Mouse (Mus musculus) Patski (cell line): Measurements from ENCODE around the gene Zfp462. TPM values are rescaled to one million over a fixed set of nuclear protein-coding genes. Genes with fewer than 3 reads are reported as not detected.
A peak's percentile ranks its signal among the peaks of the same experiment; 100 is the strongest.
"Not testable (repeated sequence)": the region's sequence is repeated elsewhere in the genome, so short reads cannot be mapped to it uniquely, and the experiment has no call there.

Experiments used
- ATAC-seq: fragments of 100-300 bp; one replicate; pipeline ENCODE4 v1.8.0; 2021
- CTCF ChIA-PET: fragments of 350-600 bp; sonication (Branson Sonifier 250); formaldehyde crosslinking; loops from one replicate; lab custom pipeline; 2022; ENCODE audit warnings: inconsistent platforms; lab: Charles Lee
- POLR2A ChIA-PET: fragments of 350-600 bp; sonication (Branson Sonifier 250); formaldehyde crosslinking; loops from one replicate; lab custom pipeline; 2022; ENCODE audit warnings: antibody characterized with exemption, inconsistent platforms; lab: Charles Lee
- DNase-seq: peaks from one replicate; pipeline ENCODE4 v3.0.0-alpha.2; 2011; ENCODE audit warnings: low read depth, low spot score
- H3K27me3 ChIP-seq: fragments of 371-371 bp; one replicate; pipeline ENCODE4 v1.5.1; 2021
- CTCF ChIP-seq: fragments of 100-300 bp; IDR thresholded peaks from one replicate; pipeline ENCODE4 v1.5.1; 2021
- in situ Hi-C: fragments of 300-500 bp; cut with MboI; formaldehyde crosslinking; loops from 3 replicates; pipeline ENCODE4 v1.11.1; 2018; ENCODE audit warnings: low pct_unique_long_range_greater_than_20kb, mixed read lengths
- polyA plus RNA-seq: library from polyadenylated mRNA; unstranded; gene quantifications from one replicate; pipeline ENCODE4 v1.2.3, GENCODE M21; 2021

Gene Zfp462
- polyA plus RNA-seq, 1 experiment from 2014 or later = 22.6 TPM

DNA sequence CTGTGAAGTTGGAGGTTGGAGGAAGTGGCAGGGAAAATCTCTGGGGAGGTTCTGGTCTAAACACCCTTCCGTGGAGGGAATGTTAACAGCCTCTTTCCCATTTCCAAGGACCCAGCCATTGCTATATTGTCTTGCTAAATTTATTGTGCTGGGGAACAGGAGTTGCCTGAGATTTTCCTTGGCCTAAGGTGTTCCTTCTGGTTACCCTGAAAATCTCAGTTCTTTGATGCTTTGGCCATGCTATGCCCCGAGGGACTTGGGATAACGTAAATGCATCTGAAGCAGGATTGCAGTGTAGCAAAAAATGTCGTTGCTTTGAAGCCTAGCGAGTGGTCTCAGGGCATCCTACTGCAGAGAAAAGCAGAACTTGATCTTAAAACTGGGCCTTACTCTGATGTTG lies 47.1 kb downstream of the Zfp462 start:
- in situ Hi-C loops = no loop called here
- DNase-seq (no peak), ATAC-seq (no peak)
- ChIA-PET POLR2A (no interaction called here), CTCF (no interaction called here)
- TF ChIP-seq CTCF = no peak
- H3K27me3 ChIP-seq = no peaks in the 10 kb centered on the region

DNA sequence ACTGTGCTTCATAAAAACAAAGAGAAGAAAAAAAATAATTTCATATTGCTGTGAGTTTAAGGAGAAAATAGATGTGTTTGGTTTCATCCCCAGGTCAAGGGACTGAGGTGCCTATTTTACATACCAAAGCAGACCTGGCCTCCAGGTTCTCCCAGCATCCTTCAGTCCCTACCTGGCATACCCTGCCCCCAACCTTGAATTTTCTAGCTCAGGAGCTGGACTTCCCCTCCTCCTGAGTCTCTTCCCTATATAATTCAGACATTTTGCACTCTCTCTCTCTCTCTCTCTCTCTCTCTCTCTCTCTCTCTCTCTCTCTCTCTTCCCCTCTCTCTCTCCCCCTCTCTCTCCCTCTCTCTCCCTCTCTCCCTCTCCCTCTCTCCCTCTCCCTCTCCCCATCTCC lies 48.2 kb downstream of the Zfp462 start:
- in situ Hi-C loops, ATAC-seq, CTCF ChIA-PET, DNase-seq, POLR2A ChIA-PET, H3K27me3 ChIP-seq: not testable (repeated sequence)

DNA sequence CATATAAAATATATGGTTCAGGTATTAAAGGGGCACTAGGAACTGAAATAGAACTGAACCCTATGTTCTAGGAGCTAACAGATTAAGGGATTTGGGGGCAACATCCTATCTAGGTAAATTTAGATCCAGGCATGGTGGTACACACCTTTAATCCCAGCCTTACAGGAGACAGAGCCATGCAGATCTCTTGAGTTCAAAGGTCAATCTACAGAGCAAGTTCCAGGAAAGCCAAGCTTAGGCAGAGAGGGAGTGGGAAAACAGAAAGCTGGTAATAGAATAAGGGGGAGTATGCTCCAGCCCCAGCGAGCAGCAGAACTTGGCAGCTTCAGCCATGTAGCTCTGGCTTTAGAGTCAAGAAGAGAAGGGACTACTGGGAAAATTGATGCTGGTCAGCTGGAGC lies 50.4 kb downstream of the Zfp462 start:
- TF ChIP-seq CTCF = no peak
- no peak for ATAC-seq
- ChIA-PET CTCF (interaction anchor here (1.2 kb wide), 1 partner anchor 8 kb away, joined by 3 read pairs; no protein-coding TSS in a partner anchor), POLR2A (no interaction called here)
- DNase-seq = no peak
- no peaks in the 10 kb centered on the region for H3K27me3 ChIP-seq
- in situ Hi-C loops = no loop called here

DNA sequence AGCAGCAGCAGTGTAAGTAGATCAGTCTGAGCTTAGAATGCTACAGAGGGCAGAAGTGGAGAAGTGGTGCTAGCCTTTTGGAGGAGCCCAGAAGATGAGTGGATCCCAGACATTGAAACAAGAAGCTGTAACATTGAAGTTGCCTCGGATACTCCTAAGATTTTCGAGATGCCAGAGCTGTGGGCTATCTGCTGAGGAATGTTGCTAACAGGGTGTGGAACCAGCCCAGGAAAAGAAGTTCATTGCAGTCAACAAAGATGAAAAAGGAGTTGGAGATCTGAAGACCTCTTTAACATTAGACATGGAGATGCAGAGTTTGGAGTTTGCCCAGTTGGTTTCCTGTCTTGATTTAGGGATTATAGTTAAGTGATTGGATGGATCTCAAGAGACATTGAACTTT lies 51.2 kb downstream of the Zfp462 start:
- in situ Hi-C loops = no loop called here
- no peak for ATAC-seq

DNA sequence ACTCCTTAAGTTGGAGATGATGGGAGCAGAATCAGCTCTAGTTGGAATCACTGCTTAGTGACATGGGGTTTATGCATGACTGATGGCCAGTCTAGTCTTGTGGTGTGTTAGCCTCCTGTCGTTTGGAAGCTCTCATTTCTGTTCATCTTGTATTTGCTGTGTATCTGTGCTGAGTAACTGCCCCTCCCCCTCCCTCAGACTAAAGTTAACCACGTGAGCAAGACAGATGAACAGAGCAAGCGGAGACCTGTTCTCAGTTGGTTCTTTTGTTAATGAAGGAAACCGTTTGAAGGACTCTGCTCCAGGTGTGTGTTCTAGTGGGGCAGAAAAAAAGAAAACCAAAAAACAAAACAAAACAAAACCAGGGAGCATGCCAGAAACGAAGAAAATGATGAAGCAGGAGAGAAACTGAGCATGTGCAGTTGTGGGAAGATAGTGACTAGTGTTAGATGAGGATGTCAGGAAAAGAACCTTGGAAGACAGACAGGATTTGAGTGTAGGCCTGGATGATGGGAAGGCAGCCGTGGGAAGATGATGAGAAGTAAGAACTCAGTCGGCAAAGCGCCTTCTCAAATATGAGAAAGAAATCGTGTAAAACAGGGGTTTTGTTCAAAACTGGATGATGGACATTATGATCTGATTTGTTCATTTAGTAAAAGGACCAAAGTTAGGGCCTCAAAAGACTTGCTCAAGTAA lies 53.4 kb downstream of the Zfp462 start:
- CTCF ChIA-PET = no interaction called here
- DNase-seq (no peak), ATAC-seq (no peak)
- POLR2A ChIA-PET = no interaction called here
- in situ Hi-C loops = no loop called here
- no peak for TF ChIP-seq CTCF
- H3K27me3 ChIP-seq = no peaks in the 10 kb centered on the region

More for the DNA sequence above, 51.2 kb downstream of the Zfp462 start:
- CTCF ChIA-PET = interaction anchor here (1.2 kb wide), 1 partner anchor 9 kb away, joined by 3 read pairs; no protein-coding TSS in a partner anchor
- no peaks in the 10 kb centered on the region for H3K27me3 ChIP-seq
- POLR2A ChIA-PET = no interaction called here
- TF ChIP-seq CTCF = no peak
- DNase-seq = no peak

DNA sequence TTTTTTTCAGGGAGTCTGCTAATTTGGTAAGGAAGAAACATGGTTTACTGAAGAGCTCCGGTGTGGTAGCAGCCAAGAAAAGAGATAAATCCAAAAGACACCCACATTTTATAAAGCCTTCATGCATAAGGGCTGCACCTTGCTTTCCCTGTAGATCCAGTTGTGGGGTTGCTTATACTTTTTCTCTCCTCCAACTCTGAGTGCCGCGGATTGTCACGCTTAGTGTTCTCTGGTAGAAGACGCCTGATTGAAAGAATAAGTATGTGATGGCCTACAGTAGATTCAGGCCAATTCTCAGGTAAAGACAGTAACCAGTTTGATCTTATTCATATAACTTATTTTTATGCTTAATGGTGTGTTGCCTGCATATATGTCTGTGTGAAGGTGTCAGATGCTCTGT lies 54.7 kb downstream of the Zfp462 start:
- ChIA-PET CTCF (no interaction called here), POLR2A (interaction anchor here (0.7 to 1.4 kb wide), 3 partner anchors 21 to 693 kb away, joined by 3 to 5 read pairs (median 3); no protein-coding TSS in a partner anchor)
- DNase-seq (no peak), ATAC-seq (no peak)
- TF ChIP-seq CTCF = no peak
- no peaks in the 10 kb centered on the region for H3K27me3 ChIP-seq
- in situ Hi-C loops = no loop called here

DNA sequence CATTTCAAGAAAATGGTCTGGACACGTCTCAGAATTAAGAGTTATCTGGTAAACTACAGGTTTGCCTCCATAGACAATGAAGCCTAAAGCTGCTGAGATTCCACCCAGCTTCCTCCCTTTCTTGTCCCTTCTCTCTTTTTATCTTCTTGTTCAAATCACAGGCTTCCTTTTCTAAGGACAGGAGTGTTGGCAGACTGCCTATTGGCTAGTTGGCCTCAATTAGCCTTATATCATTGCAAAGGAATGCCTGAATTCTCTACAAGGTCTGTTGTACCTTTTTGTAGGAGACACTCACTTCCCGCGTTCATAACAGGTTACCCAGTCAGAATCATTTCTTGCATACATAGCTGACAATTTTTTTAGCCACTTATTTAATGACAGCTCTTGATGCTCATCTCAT lies 56.5 kb downstream of the Zfp462 start:
- H3K27me3 ChIP-seq = no peaks in the 10 kb centered on the region
- DNase-seq (no peak), ATAC-seq (peak; percentile 49)
- ChIA-PET POLR2A (interaction anchor here (0.9 kb wide), 1 partner anchor 53 kb away, joined by 3 read pairs; no protein-coding TSS in a partner anchor), CTCF (no interaction called here)
- TF ChIP-seq CTCF = no peak
- in situ Hi-C loops = no loop called here

DNA sequence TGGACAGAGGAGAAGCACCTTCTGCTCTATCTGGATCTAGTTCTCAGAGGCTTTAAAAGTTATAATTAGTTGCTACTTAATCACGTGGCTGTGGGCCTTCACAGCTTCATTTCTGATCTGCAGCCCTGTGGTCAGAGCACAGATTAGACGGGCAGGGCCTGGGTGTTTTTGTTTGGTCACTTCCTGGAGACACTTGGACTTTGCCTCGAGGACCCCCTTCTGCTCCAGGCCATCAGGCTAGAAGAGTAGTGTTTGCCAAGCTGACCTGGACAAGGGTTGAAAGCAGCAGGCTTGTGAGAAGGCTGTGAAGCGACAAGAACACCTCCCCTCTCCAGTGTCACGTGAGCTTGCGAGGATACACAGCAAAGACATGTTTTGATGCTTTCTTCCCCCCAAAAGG lies 58.3 kb downstream of the Zfp462 start:
- POLR2A ChIA-PET = interaction anchor here (1.4 kb wide), 1 partner anchor 54 kb away, joined by 3 read pairs; no protein-coding TSS in a partner anchor
- in situ Hi-C loops = no loop called here
- no peaks in the 10 kb centered on the region for H3K27me3 ChIP-seq
- no peak for TF ChIP-seq CTCF
- no peak for DNase-seq
- no peak for ATAC-seq
- CTCF ChIA-PET = no interaction called here

DNA sequence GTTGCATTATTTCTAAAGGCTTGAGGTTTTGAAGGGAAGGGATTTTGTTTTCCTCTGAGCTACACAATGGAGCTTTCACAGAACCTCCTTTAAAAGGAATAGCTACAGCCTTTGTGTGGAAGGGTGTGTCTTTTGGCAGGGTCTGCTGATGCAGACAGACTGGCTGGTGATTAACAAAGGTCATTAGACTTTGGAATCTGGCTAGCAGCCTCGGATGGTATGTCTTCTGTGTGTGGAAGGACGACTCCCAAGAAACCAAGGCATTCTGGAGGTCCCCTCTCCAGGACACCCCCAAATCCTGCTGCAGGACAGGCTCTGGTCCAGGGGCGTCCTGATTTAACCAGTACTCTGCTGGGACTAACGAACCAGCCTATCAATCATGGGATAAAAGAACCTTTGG lies 60.2 kb downstream of the Zfp462 start:
- ATAC-seq (no peak), DNase-seq (no peak)
- TF ChIP-seq CTCF = no peak
- POLR2A ChIA-PET = interaction anchor here (0.5 to 1.3 kb wide), 4 partner anchors 18 to 71 kb away, joined by 3 to 7 read pairs (median 4); no protein-coding TSS in a partner anchor
- CTCF ChIA-PET = interaction anchor here (0.5 to 1.3 kb wide), 3 partner anchors 8 to 18 kb away, joined by 3 to 4 read pairs (median 3); no protein-coding TSS in a partner anchor
- in situ Hi-C loops = no loop called here
- H3K27me3 ChIP-seq = no peaks in the 10 kb centered on the region

DNA sequence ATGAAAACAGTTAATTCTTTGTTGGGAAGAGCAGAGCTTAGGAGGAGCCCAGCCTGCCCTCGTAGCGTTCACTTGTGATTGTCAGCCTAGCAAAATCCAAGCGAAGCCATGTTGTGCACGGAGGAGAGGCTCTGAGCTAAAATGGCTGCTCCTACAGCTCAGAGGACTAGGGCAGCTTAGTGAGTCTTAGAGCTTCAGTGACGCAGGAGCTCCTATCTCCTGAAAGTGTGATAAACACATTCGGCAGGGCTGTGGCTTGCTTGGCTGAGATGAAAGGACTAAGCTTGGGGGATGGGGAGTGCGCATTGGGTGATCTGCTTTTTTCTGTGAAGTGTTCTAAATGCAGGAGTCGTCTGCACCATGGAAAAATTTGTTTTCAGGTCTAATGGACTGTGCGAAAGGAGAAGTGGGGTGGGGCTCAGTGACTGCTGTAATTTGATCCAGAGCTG lies 60.7 kb downstream of the Zfp462 start:
- DNase-seq = no peak
- no peaks in the 10 kb centered on the region for H3K27me3 ChIP-seq
- in situ Hi-C loops = no loop called here
- no peak for TF ChIP-seq CTCF
- ChIA-PET POLR2A (interaction anchor here (0.5 to 1.3 kb wide), 4 partner anchors 19 to 71 kb away, joined by 3 to 7 read pairs (median 4); partner anchors contain the start of gene Zfp462), CTCF (interaction anchor here (0.5 to 1.3 kb wide), 3 partner anchors 10 to 35 kb away, joined by 3 to 4 read pairs (median 3); no protein-coding TSS in a partner anchor)
- ATAC-seq = peak; percentile 54

DNA sequence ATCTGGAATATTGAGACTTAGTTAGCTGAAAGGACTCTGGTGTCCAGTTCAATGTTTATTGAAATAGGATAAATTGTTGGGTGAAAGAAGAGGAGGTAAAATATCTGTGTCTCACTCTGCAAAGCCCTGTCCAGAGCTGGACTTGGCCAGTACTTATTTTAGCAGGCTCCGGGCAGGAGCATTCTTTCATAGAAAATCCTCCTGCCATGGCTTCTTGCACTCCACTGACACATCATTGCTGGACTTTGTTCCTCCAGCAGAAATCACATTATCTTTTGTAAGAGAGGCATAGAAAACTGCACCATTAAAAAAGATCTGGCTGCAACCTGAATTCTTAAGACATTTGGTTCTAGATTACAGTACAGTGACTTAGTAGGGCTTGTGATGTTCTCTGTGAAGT lies 61.2 kb downstream of the Zfp462 start:
- CTCF ChIA-PET = interaction anchor here (0.9 to 1.3 kb wide), 2 partner anchors 10 to 34 kb away, joined by 3 to 4 read pairs; no protein-coding TSS in a partner anchor
- no peak for TF ChIP-seq CTCF
- no peaks in the 10 kb centered on the region for H3K27me3 ChIP-seq
- in situ Hi-C loops = no loop called here
- ATAC-seq (peak; percentile 63), DNase-seq (no peak)
- POLR2A ChIA-PET = interaction anchor here (0.7 to 1.3 kb wide), 3 partner anchors 19 to 61 kb away, joined by 3 to 4 read pairs (median 3); partner anchors contain the start of gene Zfp462
